Mouse (Mus musculus) forebrain, embryonic 11.5 days (tissue): ENCODE measurements around the gene She. TPM values are rescaled to one million over a fixed set of nuclear protein-coding genes. Genes with fewer than 3 reads are reported as not detected.
"Not testable (repeated sequence)": the region's sequence is repeated elsewhere in the genome, so short reads cannot be mapped to it uniquely, and the experiment has no call there.

ENCODE experiments used
- ATAC-seq: fragments of 200-750 bp; cut with Nextera tagmentation; replicated peaks from 2 replicates; pipeline ENCODE4 v1.8.0; 2017; ENCODE audit warnings: moderate TSS enrichment; ENCODE audit not compliant: low FRiP score
- DNase-seq: peaks from one replicate; pipeline ENCODE4 v3.0.0-alpha.2; 2017; ENCODE audit warnings: low spot score
- H3K27ac ChIP-seq: fragments of 300-500 bp; sonication (generic); 2 replicates; pipeline ENCODE4 v1.5.1; 2014; ENCODE audit warnings: low read depth, low read length
- H3K27me3 ChIP-seq: fragments of 300-500 bp; sonication (generic); 2 replicates; pipeline ENCODE4 v1.6.1; 2014; ENCODE audit warnings: mild to moderate bottlenecking, low read length, mixed read lengths; ENCODE audit not compliant: control insufficient read depth, insufficient read depth
- H3K36me3 ChIP-seq: fragments of 300-500 bp; sonication (generic); 2 replicates; pipeline ENCODE4 v1.6.1; 2014; ENCODE audit warnings: mild to moderate bottlenecking, low read length, moderate library complexity, mixed read lengths; ENCODE audit not compliant: control insufficient read depth, insufficient read depth
- H3K4me1 ChIP-seq: fragments of 300-500 bp; sonication (generic); replicated peaks from 2 replicates; pipeline ENCODE4 v1.6.1; 2014; ENCODE audit warnings: low read length, mixed read lengths; ENCODE audit not compliant: control insufficient read depth, insufficient read depth
- H3K4me2 ChIP-seq: fragments of 300-500 bp; sonication (generic); 2 replicates; pipeline ENCODE4 v1.6.1; 2014; ENCODE audit warnings: low read depth, mild to moderate bottlenecking, low read length, moderate library complexity, mixed read lengths; ENCODE audit not compliant: severe bottlenecking
- H3K4me3 ChIP-seq: fragments of 300-500 bp; sonication (generic); 2 replicates; pipeline ENCODE4 v1.5.1; 2014; ENCODE audit warnings: low read depth, low read length
- H3K9ac ChIP-seq: fragments of 300-500 bp; sonication (generic); 2 replicates; pipeline ENCODE4 v1.6.1; 2014; ENCODE audit warnings: low read length
- H3K9me3 ChIP-seq: fragments of 300-500 bp; sonication (generic); 2 replicates; pipeline ENCODE4 v1.6.1; 2016; ENCODE audit warnings: low read length, mixed read lengths; ENCODE audit not compliant: control insufficient read depth
- WGBS: fragments of 180-500 bp; shearing (Covaris S2); extraction: QIAGEN DNeasy Blood & Tissue Kit; methylation state at CpG from one replicate; pipeline ENCODE4 v1.1.7; 2014; 5-methylcytosine and 5-hydroxymethylcytosine counted together
- polyA plus RNA-seq: library from polyadenylated mRNA; unstranded; fragments of >200 nt; fragmentation: Nextera tagmentation; extraction: Ambion mirVana; gene quantifications from 2 replicates; pipeline ENCODE4 v1.2.1, GENCODE M21; 2014

She gene
- polyA plus RNA-seq, 1 experiment from 2014 or later = 2.4 TPM

- no peak for DNase-seq
- Histone ChIP-seq H3K9me3 (no peaks in the 10 kb centered on the region), H3K36me3 (no peaks in the 10 kb centered on the region), H3K9ac (no peak overlapping the region), H3K4me3 (no peak overlapping the region), H3K27me3 (no peaks in the 10 kb centered on the region), H3K4me1 (no peaks in the 10 kb centered on the region), H3K27ac (no peak overlapping the region), H3K4me2 (no peak overlapping the region)
- WGBS = 86% methylated on average over 3 of the region's 3 CpGs
- ATAC-seq = no peak
Measured at GRCm38 (mm10) chr3:89798518-89798917, 32.7 kb upstream of the She start.

- Histone ChIP-seq H3K9me3 (no peaks in the 10 kb centered on the region), H3K36me3 (no peaks in the 10 kb centered on the region), H3K4me2 (peak overlapping the region; percentile 24; the same call in 1 of the 2 replicates), H3K27me3 (no peaks in the 10 kb centered on the region), H3K9ac (no peak overlapping the region), H3K4me1 (no peaks in the 10 kb centered on the region), H3K4me3 (no peak overlapping the region), H3K27ac (no peak overlapping the region)
- ATAC-seq = no peak
- 4% methylated on average over 13 of the region's 13 CpGs for WGBS
- DNase-seq = no peak
Measured at GRCm38 (mm10) chr3:89799476-89799875, 31.7 kb upstream of the She start.

GRCm38 (mm10) chr3:89800078-89800477, 31.1 kb upstream of the She start:
- not testable (repeated sequence) for H3K4me1 ChIP-seq, H3K9me3 ChIP-seq, H3K27me3 ChIP-seq, H3K27ac ChIP-seq, H3K4me2 ChIP-seq, H3K36me3 ChIP-seq, H3K9ac ChIP-seq, DNase-seq, ATAC-seq, H3K4me3 ChIP-seq
- 22% methylated on average over 3 of the region's 3 CpGs for WGBS

- no peaks in the 10 kb centered on the region for H3K27me3 ChIP-seq
- H3K4me1 ChIP-seq = no peaks in the 10 kb centered on the region
- no peak overlapping the region for H3K27ac ChIP-seq
- no peak overlapping the region for H3K9ac ChIP-seq
- no peaks in the 10 kb centered on the region for H3K9me3 ChIP-seq
- no peak for DNase-seq
- WGBS = 64% methylated on average over 5 of the region's 5 CpGs
- no peak overlapping the region for H3K4me3 ChIP-seq
- no peak for ATAC-seq
- H3K4me2 ChIP-seq = no peak overlapping the region
- no peaks in the 10 kb centered on the region for H3K36me3 ChIP-seq
Measured at GRCm38 (mm10) chr3:89800774-89801506, 30.2 kb upstream of the She start.

GRCm38 (mm10) chr3:89801507-89801847, 29.7 kb upstream of the She start:
- 52% methylated on average over 3 of the region's 3 CpGs for WGBS
- Histone ChIP-seq H3K27me3 (no peaks in the 10 kb centered on the region), H3K4me3 (no peak overlapping the region), H3K4me2 (no peak overlapping the region), H3K4me1 (no peaks in the 10 kb centered on the region), H3K27ac (no peak overlapping the region), H3K9ac (no peak overlapping the region), H3K9me3 (no peaks in the 10 kb centered on the region), H3K36me3 (no peaks in the 10 kb centered on the region)
- ATAC-seq = no peak
- no peak for DNase-seq

- Histone ChIP-seq H3K27me3 (no peaks in the 10 kb centered on the region), H3K4me2 (no peak overlapping the region), H3K4me3 (no peak overlapping the region), H3K27ac (no peak overlapping the region), H3K9ac (no peak overlapping the region), H3K9me3 (no peaks in the 10 kb centered on the region), H3K4me1 (no peaks in the 10 kb centered on the region), H3K36me3 (no peaks in the 10 kb centered on the region)
- DNase-seq (no peak), ATAC-seq (no peak)
- WGBS = 64% methylated on average over 15 of the region's 15 CpGs
Measured at GRCm38 (mm10) chr3:89802876-89803275, 28.3 kb upstream of the She start.

- H3K36me3 ChIP-seq = no peaks in the 10 kb centered on the region
- no peaks in the 10 kb centered on the region for H3K9me3 ChIP-seq
- no peaks in the 10 kb centered on the region for H3K4me1 ChIP-seq
- no peak overlapping the region for H3K4me2 ChIP-seq
- 64% methylated on average over 4 of the region's 4 CpGs for WGBS
- no peak overlapping the region for H3K27ac ChIP-seq
- no peak for DNase-seq
- no peak overlapping the region for H3K9ac ChIP-seq
- H3K4me3 ChIP-seq = no peak overlapping the region
- ATAC-seq = no peak
- H3K27me3 ChIP-seq = no peaks in the 10 kb centered on the region
Measured at GRCm38 (mm10) chr3:89805179-89805578, 26.0 kb upstream of the She start.

GRCm38 (mm10) chr3:89806751-89807150, 24.4 kb upstream of the She start:
- DNase-seq (no peak), ATAC-seq (no peak)
- no peak overlapping the region for H3K4me3 ChIP-seq
- no peaks in the 10 kb centered on the region; the same call in 1 of the 2 replicates for H3K9me3 ChIP-seq
- 92% methylated on average over 2 of the region's 2 CpGs for WGBS
- no peak overlapping the region for H3K9ac ChIP-seq
- H3K4me2 ChIP-seq = no peak overlapping the region
- H3K36me3 ChIP-seq = no peaks in the 10 kb centered on the region
- no peaks in the 10 kb centered on the region for H3K4me1 ChIP-seq
- no peaks in the 10 kb centered on the region for H3K27me3 ChIP-seq
- H3K27ac ChIP-seq = no peak overlapping the region

GRCm38 (mm10) chr3:89807171-89807570, 24.0 kb upstream of the She start:
- Histone ChIP-seq H3K4me2 (no peak overlapping the region), H3K4me3 (no peak overlapping the region), H3K9ac (no peak overlapping the region), H3K9me3 (no peaks in the 10 kb centered on the region; the same call in 1 of the 2 replicates), H3K27me3 (no peaks in the 10 kb centered on the region), H3K4me1 (no peaks in the 10 kb centered on the region), H3K36me3 (no peaks in the 10 kb centered on the region), H3K27ac (no peak overlapping the region)
- no peak for DNase-seq
- WGBS = 95% methylated on average over 3 of the region's 3 CpGs
- ATAC-seq = no peak
